Mouse (Mus musculus): ENCODE data around the gene Llcfc1. TPM values are rescaled to one million over a fixed set of nuclear protein-coding genes. Genes with fewer than 3 reads are reported as not detected.

Llcfc1 gene
- polyA plus RNA-seq, 1 experiment from 2014 or later, result not detected

DNA sequence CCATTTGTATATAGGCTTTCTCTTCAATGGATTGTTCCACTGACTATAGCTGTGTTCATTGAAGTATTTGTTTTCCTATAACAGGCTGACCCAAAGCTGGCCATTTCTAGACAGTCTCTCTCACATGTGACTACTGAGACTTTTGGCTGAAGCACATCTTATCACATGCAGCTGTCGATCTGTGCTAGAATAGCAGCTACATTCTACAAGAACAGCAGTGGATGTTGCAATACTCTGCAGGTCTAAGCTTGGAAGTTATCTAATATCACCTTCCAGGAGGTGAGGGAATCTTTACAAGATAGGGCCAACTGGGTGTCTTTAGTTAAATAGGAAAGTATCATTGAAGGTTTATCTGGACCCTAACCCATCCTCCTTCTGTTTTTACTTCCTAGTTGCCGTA, 37.2 kb downstream of the Llcfc1 start:
- no peak overlapping the region for H3K4me3 ChIP-seq
- no peak overlapping the region for H3K27ac ChIP-seq
- 90% methylated on average over 2 of the region's 2 CpGs for WGBS
- no peaks in the 10 kb centered on the region for H3K27me3 ChIP-seq (ENCODE audit: insufficient read depth, poor library complexity, severe bottlenecking)
- no peaks in the 10 kb centered on the region for H3K9me3 ChIP-seq
- DNase-seq (ENCODE audit: low spot score), result no peak
- no peaks in the 10 kb centered on the region for H3K4me1 ChIP-seq (replicated peaks)
- no peaks in the 10 kb centered on the region for H3K36me3 ChIP-seq

DNA sequence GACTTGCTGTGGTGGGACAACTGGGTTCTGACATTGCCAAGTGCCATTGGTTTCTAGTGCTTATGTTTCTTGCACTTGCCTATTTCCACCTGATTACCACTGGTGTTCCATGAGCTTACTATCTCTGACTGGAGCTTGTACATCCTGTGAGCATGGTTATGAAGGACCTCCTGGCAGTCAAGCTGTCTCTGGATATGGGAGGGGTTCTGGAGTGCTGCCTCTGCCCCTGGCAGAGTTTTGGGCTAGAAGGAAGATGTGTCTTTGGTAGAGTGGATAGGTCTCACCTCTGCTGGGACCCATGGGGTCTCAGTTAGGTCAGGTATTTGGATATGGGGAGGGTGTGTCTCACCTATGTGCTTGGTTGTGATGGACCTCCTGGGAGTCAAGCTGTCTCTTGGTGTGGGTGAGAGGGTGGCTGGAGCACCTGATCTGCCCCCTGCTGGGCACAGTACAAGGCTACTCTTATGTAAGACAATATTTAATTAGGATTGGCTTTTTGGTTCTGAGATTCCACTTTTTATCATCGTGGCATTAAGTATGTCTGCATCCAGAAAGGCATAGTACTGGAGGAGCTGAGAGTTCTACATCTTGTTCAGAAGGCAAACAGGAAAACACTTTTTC, 43.9 kb downstream of the Llcfc1 start:
- no peak overlapping the region for H3K4me3 ChIP-seq
- no peaks in the 10 kb centered on the region for H3K9me3 ChIP-seq
- H3K4me1 ChIP-seq (replicated peaks), result no peaks in the 10 kb centered on the region
- DNase-seq (ENCODE audit: low spot score), result no peak
- H3K27me3 ChIP-seq (ENCODE audit: insufficient read depth, poor library complexity, severe bottlenecking), result no peaks in the 10 kb centered on the region
- H3K36me3 ChIP-seq, result no peaks in the 10 kb centered on the region
- no peak overlapping the region for H3K27ac ChIP-seq
- WGBS, result 81% methylated on average over 1 of the region's 1 CpGs

DNA sequence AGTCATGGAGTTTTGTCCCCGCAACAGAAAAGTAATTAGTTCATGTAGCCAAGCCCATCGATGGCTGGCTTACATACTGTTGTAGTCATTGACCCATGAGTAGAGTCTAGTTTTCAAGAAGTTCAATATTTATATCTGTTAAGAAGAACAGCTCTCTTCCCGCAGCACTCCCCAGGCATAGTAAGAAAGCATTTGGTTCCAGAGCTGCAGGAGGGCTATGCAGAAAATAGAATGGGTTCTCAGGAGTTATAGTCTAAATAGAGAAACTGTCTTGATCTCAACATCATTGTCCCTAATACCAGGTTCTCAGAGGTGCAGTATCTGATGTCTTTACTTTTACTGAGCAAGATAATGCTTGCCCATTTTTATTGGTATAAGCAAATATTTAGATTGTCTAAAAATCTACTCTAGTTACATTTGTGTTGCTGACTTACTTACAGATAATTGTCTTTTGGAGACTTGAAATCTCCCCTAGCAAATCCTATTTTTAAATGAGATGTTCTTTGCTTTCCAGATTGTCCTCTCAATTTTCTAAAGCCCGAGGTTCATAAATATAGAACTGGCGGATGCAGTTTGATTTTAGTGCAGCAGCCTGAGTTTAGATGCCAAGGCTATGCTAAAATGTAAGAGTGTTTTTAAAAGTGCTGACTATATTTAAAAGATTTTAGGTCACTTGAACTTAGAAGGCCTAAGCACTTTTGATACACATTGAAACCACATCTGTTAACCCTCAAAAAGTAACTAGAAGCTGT, 50.7 kb downstream of the Llcfc1 start:
- Histone ChIP-seq H3K27ac (no peak overlapping the region), H3K9me3 (no peaks in the 10 kb centered on the region), H3K4me3 (no peak overlapping the region), H3K27me3 (ENCODE audit: insufficient read depth, poor library complexity, severe bottlenecking) (no peaks in the 10 kb centered on the region), H3K36me3 (no peaks in the 10 kb centered on the region), H3K4me1 (replicated peaks) (no peaks in the 10 kb centered on the region)
- WGBS, result 88% methylated on average over 5 of the region's 5 CpGs
- DNase-seq (ENCODE audit: low spot score), result no peak

Other genes starting within 250 kb of the Llcfc1 start
- not detected in 2 replicates for gene Gm10334, start 238.3 kb upstream of the Llcfc1 start, polyA plus RNA-seq (2016; fragmentation: Nextera tagmentation; extraction: Ambion mirVana)
- gene Prss1, start 225.5 kb upstream of the Llcfc1 start, polyA plus RNA-seq (2016; fragmentation: Nextera tagmentation; extraction: Ambion mirVana), result not detected in 2 replicates
- gene Prss2, start 162.6 kb upstream of the Llcfc1 start, polyA plus RNA-seq (2016; fragmentation: Nextera tagmentation; extraction: Ambion mirVana), result not detected in 2 replicates
- 13.4 and 13.9 TPM in 2 replicates for gene Ephb6, start 78.9 kb upstream of the Llcfc1 start, polyA plus RNA-seq (2016; fragmentation: Nextera tagmentation; extraction: Ambion mirVana)
- gene Trpv6, start 48.0 kb upstream of the Llcfc1 start, polyA plus RNA-seq (2016; fragmentation: Nextera tagmentation; extraction: Ambion mirVana), result 0.25 and 0.41 TPM in 2 replicates
- gene Trpv5, start 3.7 kb upstream of the Llcfc1 start, polyA plus RNA-seq (2016; fragmentation: Nextera tagmentation; extraction: Ambion mirVana), result not detected in 2 replicates
- gene Kel, start 19.9 kb downstream of the Llcfc1 start, polyA plus RNA-seq (2016; fragmentation: Nextera tagmentation; extraction: Ambion mirVana), result 7.2 and 9.8 TPM in 2 replicates
- not detected in 2 replicates for gene Olfr459, start 90.7 kb downstream of the Llcfc1 start, polyA plus RNA-seq (2016; fragmentation: Nextera tagmentation; extraction: Ambion mirVana)
- gene Pip, start 163.1 kb downstream of the Llcfc1 start, polyA plus RNA-seq (2016; fragmentation: Nextera tagmentation; extraction: Ambion mirVana), result not detected in 2 replicates
- gene Sval2, start 168.6 kb downstream of the Llcfc1 start, polyA plus RNA-seq (2016; fragmentation: Nextera tagmentation; extraction: Ambion mirVana), result not detected in 2 replicates

All from hindbrain, embryonic 10.5 days (tissue).